Mouse (Mus musculus) hindbrain, embryonic 14.5 days (tissue): ENCODE measurements at regions not wholly inside any gene's neighbourhood (a gene's known extent, or its start where the extent isn't known, plus 50 kb on each side); places are given as distances from the start of the nearest gene placed in this dataset.
"Not testable (repeated sequence)": the region's sequence is repeated elsewhere in the genome, so short reads cannot be mapped to it uniquely, and the experiment has no call there.

Source experiments
- ATAC-seq: fragments of 200-750 bp; cut with Nextera tagmentation; 2 replicates; pipeline ENCODE4 v1.8.0; 2017; ENCODE audit warnings: moderate number of reproducible peaks, mild to moderate bottlenecking, moderate TSS enrichment, moderate library complexity; ENCODE audit not compliant: low FRiP score
- DNase-seq: peaks from one replicate; pipeline ENCODE4 v3.0.0-alpha.2; 2015; ENCODE audit warnings: low spot score
- H3K27ac ChIP-seq: fragments of 300-500 bp; sonication (generic); 2 replicates; pipeline ENCODE4 v1.5.1; 2014; ENCODE audit warnings: mild to moderate bottlenecking, moderate library complexity
- H3K27me3 ChIP-seq: fragments of 300-500 bp; sonication (generic); 2 replicates; pipeline ENCODE4 v1.6.1; 2014; ENCODE audit warnings: mild to moderate bottlenecking, low read length, mixed read lengths; ENCODE audit not compliant: control insufficient read depth, insufficient read depth
- H3K36me3 ChIP-seq: fragments of 300-500 bp; sonication (generic); replicated peaks from 2 replicates; pipeline ENCODE4 v1.6.1; 2014; ENCODE audit not compliant: control insufficient read depth, insufficient read depth
- H3K4me1 ChIP-seq: fragments of 300-500 bp; sonication (generic); replicated peaks from 2 replicates; pipeline ENCODE4 v1.6.1; 2014; ENCODE audit warnings: antibody characterized with exemption, low read length, mixed read lengths; ENCODE audit not compliant: control insufficient read depth, insufficient read depth
- H3K4me2 ChIP-seq: fragments of 300-500 bp; sonication (generic); replicated peaks from 2 replicates; pipeline ENCODE4 v1.6.1; 2014; ENCODE audit warnings: mild to moderate bottlenecking, moderate library complexity
- H3K4me3 ChIP-seq: fragments of 300-500 bp; sonication (generic); replicated peaks from 2 replicates; pipeline ENCODE4 v1.5.1; 2014; ENCODE audit warnings: mild to moderate bottlenecking, low read length
- H3K9ac ChIP-seq: fragments of 300-500 bp; sonication (generic); 2 replicates; pipeline ENCODE4 v1.6.1; 2014
- H3K9me3 ChIP-seq: fragments of 300-500 bp; sonication (generic); 2 replicates; pipeline ENCODE4 v1.6.1; 2016; ENCODE audit warnings: low read length; ENCODE audit not compliant: control insufficient read depth
- WGBS: fragments of 180-500 bp; shearing (Covaris S2); extraction: QIAGEN DNeasy Blood & Tissue Kit; methylation state at CpG from one replicate; pipeline ENCODE4 v1.1.7; 2014; 5-methylcytosine and 5-hydroxymethylcytosine counted together

DNA sequence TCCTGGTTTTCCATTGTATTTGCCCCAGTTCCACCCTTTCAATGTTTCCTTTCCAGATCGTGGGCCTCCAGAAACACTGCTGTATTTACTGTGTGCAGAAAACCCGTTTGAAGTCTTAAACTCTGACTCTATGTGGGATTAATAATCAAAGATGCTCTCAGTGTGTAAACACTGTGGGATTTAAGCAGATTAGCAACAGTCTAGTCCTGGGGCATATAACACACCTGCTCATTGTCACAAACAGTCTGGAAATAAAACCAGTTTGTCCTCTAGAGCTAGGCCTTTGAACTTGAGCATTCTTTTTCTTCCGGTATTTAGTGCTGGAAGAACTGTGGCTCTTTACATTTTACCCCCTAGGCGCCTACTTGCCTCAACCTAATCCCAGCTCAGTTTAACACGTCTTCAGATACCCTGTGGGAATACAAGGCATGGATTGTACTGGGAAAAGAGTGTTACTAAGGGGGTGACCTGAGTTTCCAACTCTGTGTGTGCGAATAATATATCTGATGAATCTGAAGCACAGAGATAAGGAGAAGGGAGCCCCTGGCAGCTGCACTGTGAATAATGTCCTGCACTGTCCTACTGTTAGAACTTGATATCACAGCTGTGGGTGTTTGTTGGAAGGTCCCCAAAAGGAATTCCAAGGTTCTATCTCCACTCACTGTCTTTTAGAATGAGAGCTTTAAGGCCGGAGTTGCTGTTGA, 143.7 kb upstream of the Adgra3 start:
- ATAC-seq (no peak), DNase-seq (no peak)
- Histone ChIP-seq H3K4me3 (no peak overlapping the region), H3K4me2 (no peak overlapping the region), H3K27me3 (no peaks in the 10 kb centered on the region), H3K36me3 (no peaks in the 10 kb centered on the region), H3K27ac (no peak overlapping the region), H3K4me1 (no peaks in the 10 kb centered on the region), H3K9ac (no peak overlapping the region), H3K9me3 (no peaks in the 10 kb centered on the region)
- 75% methylated on average over 7 of the region's 7 CpGs for WGBS

GRCm38 (mm10) chr5:50196423-50196822, 137.6 kb upstream of the Adgra3 start:
- H3K9ac ChIP-seq: no peak overlapping the region
- H3K36me3 ChIP-seq: no peaks in the 10 kb centered on the region
- ATAC-seq (no peak), DNase-seq (no peak)
- no peak overlapping the region for H3K27ac ChIP-seq
- H3K4me1 ChIP-seq: no peaks in the 10 kb centered on the region
- 83% methylated on average over 3 of the region's 3 CpGs for WGBS
- H3K27me3 ChIP-seq: no peaks in the 10 kb centered on the region
- H3K4me3 ChIP-seq: no peak overlapping the region
- no peaks in the 10 kb centered on the region for H3K9me3 ChIP-seq
- H3K4me2 ChIP-seq: no peak overlapping the region

DNA sequence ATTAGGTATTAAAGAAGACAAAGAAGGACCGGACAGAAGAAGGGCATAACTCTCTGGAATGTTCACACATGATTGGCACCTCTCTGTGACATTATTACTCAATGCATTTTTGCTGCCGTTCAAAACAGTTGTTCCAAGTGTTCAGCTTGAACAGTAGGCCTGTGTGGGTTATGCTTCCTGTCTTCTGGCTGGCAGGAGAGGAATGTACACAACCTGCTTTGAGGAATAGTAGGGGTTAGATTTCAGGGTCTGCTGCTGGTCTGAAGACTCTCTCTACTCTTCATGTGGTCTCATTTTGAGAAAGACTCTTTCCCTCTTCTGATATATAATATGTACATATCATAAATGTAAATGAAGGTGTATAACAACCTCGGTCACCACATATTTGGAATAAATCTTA, 137.2 kb upstream of the Adgra3 start:
- Histone ChIP-seq H3K36me3 (no peaks in the 10 kb centered on the region), H3K4me3 (no peak overlapping the region), H3K27ac (no peak overlapping the region), H3K4me1 (no peaks in the 10 kb centered on the region), H3K27me3 (no peaks in the 10 kb centered on the region), H3K9me3 (no peaks in the 10 kb centered on the region), H3K4me2 (no peak overlapping the region), H3K9ac (no peak overlapping the region)
- ATAC-seq (no peak), DNase-seq (no peak)
- 77% methylated on average over 3 of the region's 3 CpGs for WGBS

DNA sequence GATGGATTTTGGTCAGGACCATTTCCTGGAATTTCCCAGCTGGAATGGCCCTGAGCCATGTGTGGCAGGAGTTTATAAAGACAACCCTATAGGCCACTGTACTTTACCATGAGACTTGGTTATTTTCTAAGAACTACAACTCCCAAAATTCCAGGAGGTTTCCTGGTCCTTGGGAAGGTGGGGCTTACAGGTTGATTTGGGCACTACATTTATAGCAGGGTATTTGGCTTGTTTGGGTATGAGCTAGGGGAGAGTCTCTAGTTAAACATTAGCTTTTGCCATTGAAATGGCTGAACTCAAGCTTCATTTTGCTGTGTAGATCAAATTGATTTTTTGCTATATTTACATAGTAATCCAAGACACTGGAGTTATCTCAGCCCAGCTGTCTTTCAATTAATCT, 130.6 kb upstream of the Adgra3 start:
- no peak overlapping the region for H3K4me2 ChIP-seq
- H3K27me3 ChIP-seq: no peaks in the 10 kb centered on the region
- H3K36me3 ChIP-seq: no peaks in the 10 kb centered on the region
- H3K4me1 ChIP-seq: no peaks in the 10 kb centered on the region
- no peak overlapping the region for H3K4me3 ChIP-seq
- ATAC-seq (no peak), DNase-seq (no peak)
- H3K27ac ChIP-seq: no peak overlapping the region
- no peaks in the 10 kb centered on the region for H3K9me3 ChIP-seq
- no peak overlapping the region for H3K9ac ChIP-seq

- Histone ChIP-seq H3K4me1 (no peaks in the 10 kb centered on the region), H3K27me3 (no peaks in the 10 kb centered on the region), H3K4me2 (no peak overlapping the region), H3K9me3 (no peaks in the 10 kb centered on the region), H3K9ac (no peak overlapping the region), H3K4me3 (no peak overlapping the region), H3K36me3 (no peaks in the 10 kb centered on the region), H3K27ac (no peak overlapping the region)
- DNase-seq: no peak
- WGBS: 81% methylated on average over 6 of the region's 6 CpGs
- ATAC-seq: no peak
Observed at GRCm38 (mm10) chr5:50182721-50183120, 123.9 kb upstream of the Adgra3 start.

GRCm38 (mm10) chr5:50156557-50156956, 97.8 kb upstream of the Adgra3 start:
- ATAC-seq: no peak
- no peak overlapping the region for H3K4me2 ChIP-seq
- H3K9ac ChIP-seq: no peak overlapping the region
- no peak overlapping the region for H3K4me3 ChIP-seq
- H3K36me3 ChIP-seq: no peaks in the 10 kb centered on the region
- 65% methylated on average over 1 of the region's 1 CpGs for WGBS
- no peaks in the 10 kb centered on the region for H3K27me3 ChIP-seq
- H3K4me1 ChIP-seq: no peaks in the 10 kb centered on the region
- H3K27ac ChIP-seq: no peak overlapping the region
- no peak for DNase-seq
- H3K9me3 ChIP-seq: no peaks in the 10 kb centered on the region

DNA sequence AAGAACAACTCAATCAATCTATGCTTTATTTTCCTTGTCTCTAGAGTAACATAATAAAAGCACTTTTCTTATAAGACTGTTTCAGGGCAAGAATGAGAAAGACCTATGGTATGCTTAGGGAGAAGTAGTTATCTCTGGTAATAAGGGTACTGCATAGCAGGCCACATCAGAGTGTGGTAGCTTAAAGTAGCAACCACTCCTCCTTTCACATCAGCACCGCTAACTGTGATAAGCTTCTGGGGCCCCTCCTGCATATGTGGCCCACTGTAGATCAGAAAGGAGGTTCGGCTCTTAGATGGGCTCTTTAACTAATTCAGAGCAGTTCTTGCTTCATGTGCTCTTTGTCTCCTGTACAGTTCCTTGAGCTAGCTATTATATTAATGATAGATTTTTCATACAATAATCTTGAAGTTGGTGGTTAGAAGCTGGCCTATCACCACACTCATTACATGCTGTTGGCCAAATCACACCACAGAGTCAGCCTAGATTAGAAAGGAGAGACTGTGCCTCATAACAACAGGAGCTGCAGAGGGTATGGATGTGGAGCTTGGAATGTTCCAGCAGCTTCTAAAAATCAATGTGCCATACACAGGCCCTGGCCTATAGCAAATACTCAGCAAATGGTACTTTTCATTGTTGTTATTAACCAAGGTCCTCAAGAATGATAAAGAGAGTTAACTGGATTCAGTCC, 96.5 kb upstream of the Adgra3 start:
- not testable (repeated sequence) for H3K36me3 ChIP-seq, H3K4me2 ChIP-seq, DNase-seq, H3K4me1 ChIP-seq, H3K4me3 ChIP-seq, H3K9me3 ChIP-seq, H3K27me3 ChIP-seq, ATAC-seq, H3K9ac ChIP-seq, H3K27ac ChIP-seq
- 94% methylated on average over 2 of the region's 2 CpGs for WGBS

GRCm38 (mm10) chr5:50146926-50147325, 88.1 kb upstream of the Adgra3 start:
- Histone ChIP-seq H3K27me3 (no peaks in the 10 kb centered on the region), H3K4me1 (no peaks in the 10 kb centered on the region), H3K9me3 (no peaks in the 10 kb centered on the region), H3K27ac (no peak overlapping the region), H3K4me2 (no peak overlapping the region), H3K36me3 (no peaks in the 10 kb centered on the region), H3K4me3 (no peak overlapping the region), H3K9ac (no peak overlapping the region)
- no peak for ATAC-seq
- 72% methylated on average over 3 of the region's 3 CpGs for WGBS
- no peak for DNase-seq

DNA sequence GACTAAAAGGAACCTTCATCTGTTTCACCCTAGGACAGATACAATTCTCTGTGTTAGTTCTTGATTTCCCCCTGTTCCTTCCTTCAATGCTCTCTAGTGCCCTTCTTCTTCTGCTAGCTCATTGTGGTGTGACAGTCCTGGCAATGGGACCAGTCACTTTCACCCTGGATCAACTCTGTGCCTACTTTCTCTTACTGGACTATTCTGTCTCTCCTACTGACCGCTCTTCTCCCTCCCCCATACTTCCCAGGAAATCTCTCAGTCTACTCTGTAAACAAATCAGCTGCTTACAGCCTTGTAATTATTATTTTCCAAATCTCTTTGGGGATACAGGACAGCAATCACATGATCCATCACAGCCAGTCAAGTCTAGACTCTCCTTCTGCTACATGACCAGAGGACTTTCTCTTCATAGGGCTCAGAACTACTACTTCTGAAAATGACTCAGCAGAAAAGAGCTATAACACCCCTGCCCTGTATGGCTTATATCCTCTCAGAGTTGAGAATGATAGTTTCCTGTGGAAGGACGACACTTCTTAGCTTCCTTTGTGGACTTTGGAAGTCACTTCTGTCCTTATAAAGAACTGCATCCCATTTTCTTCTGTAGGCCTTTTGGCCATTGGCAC, 86.8 kb upstream of the Adgra3 start:
- H3K4me1 ChIP-seq: no peaks in the 10 kb centered on the region
- no peak for DNase-seq
- no peak overlapping the region for H3K9ac ChIP-seq
- H3K4me2 ChIP-seq: no peak overlapping the region
- no peak overlapping the region for H3K4me3 ChIP-seq
- no peak for ATAC-seq
- no peaks in the 10 kb centered on the region for H3K27me3 ChIP-seq
- WGBS: 89% methylated on average over 2 of the region's 2 CpGs
- no peak overlapping the region for H3K27ac ChIP-seq
- no peaks in the 10 kb centered on the region for H3K36me3 ChIP-seq
- no peaks in the 10 kb centered on the region for H3K9me3 ChIP-seq
